Mouse (Mus musculus) MEL (cell line): Measurements from ENCODE around the gene Dyrk3. TPM values are rescaled to one million over a fixed set of nuclear protein-coding genes. Genes with fewer than 3 reads are reported as not detected.
"Not testable (repeated sequence)": the region's sequence is repeated elsewhere in the genome, so short reads cannot be mapped to it uniquely, and the experiment has no call there.

Experiments used
- DNase-seq: peaks from one replicate; pipeline ENCODE4 v3.0.0; 2011; ENCODE audit warnings: low read depth, low spot score
- H3K27ac ChIP-seq: 2 replicates; pipeline ENCODE4 v1.5.1; 2012; ENCODE audit warnings: low read depth, mild to moderate bottlenecking, control low read depth, low read length, moderate library complexity; ENCODE audit not compliant: control insufficient read depth
- H3K27me3 ChIP-seq, 2 experiments: fragments of 150-350 bp in 1 of 2; sonication (generic) in 1 of 2; 2 replicates each; pipeline ENCODE4 v1.6.1; 2012; ENCODE audit warnings: low read length in 2 of 2, mild to moderate bottlenecking in 2 of 2, improper control_type of control experiment in 1 of 2, moderate library complexity in 1 of 2; ENCODE audit not compliant: insufficient read depth in 2 of 2, control insufficient read depth in 1 of 2
- H3K36me3 ChIP-seq, 2 experiments: 2 replicates each; pipeline ENCODE4 v1.6.1; 2012 to 2014; ENCODE audit warnings: low read length in 2 of 2, improper control_type of control experiment in 1 of 2, inconsistent platforms in 1 of 2, mild to moderate bottlenecking in 1 of 2; ENCODE audit not compliant: insufficient read depth in 2 of 2, control insufficient read depth in 1 of 2
- H3K4me1 ChIP-seq, 2 experiments: fragments of 150-350 bp in 1 of 2; sonication (generic) in 1 of 2; 2 replicates each; pipeline ENCODE4 v1.6.1; 2012; ENCODE audit warnings: low read length in 2 of 2, improper control_type of control experiment in 1 of 2, mild to moderate bottlenecking in 1 of 2; ENCODE audit not compliant: insufficient read depth in 2 of 2, control insufficient read depth in 1 of 2
- H3K4me3 ChIP-seq, 2 experiments: fragments of 150-350 bp in 1 of 2; sonication (generic) in 1 of 2; 2 replicates each; pipeline ENCODE4 v1.5.1; 2012; ENCODE audit warnings: low read depth in 2 of 2, low read length in 2 of 2, mild to moderate bottlenecking in 2 of 2, moderate library complexity in 2 of 2, control low read depth in 1 of 2, improper control_type of control experiment in 1 of 2; ENCODE audit not compliant: control insufficient read depth in 1 of 2, insufficient read depth in 1 of 2
- H3K79me2 ChIP-seq: 2 replicates; pipeline ENCODE4 v1.6.1; 2012; ENCODE audit warnings: mild to moderate bottlenecking, low read length, moderate library complexity; ENCODE audit not compliant: control insufficient read depth, poor library complexity, insufficient read depth
- H3K9ac ChIP-seq: 2 replicates; pipeline ENCODE4 v1.6.1; 2012; ENCODE audit warnings: low read depth, mild to moderate bottlenecking, control low read depth, low read length, moderate library complexity; ENCODE audit not compliant: control insufficient read depth, poor library complexity, severe bottlenecking
- H3K9me3 ChIP-seq: fragments of 150-350 bp; sonication (generic); replicated peaks from 2 replicates; pipeline ENCODE4 v1.6.1; 2012; ENCODE audit warnings: mild to moderate bottlenecking, low read length, improper control_type of control experiment, moderate library complexity; ENCODE audit not compliant: insufficient read depth
- BHLHE40 ChIP-seq: IDR thresholded peaks from 2 replicates; pipeline ENCODE4 v1.6.1; 2012; ENCODE audit warnings: low read depth, mild to moderate bottlenecking, inconsistent platforms, low read length, improper control_type of control experiment, borderline replicate concordance
- CTCF ChIP-seq, 3 experiments: IDR thresholded peaks in 2 of 3; conservative IDR thresholded peaks in 1 of 3; 2 replicates each; pipeline ENCODE4 v1.5.1; 2011 to 2012; ENCODE audit warnings: low read length in 3 of 3, low read depth in 2 of 3, mild to moderate bottlenecking in 2 of 3, improper control_type of control experiment in 1 of 3, inconsistent platforms in 1 of 3, mixed read lengths in 1 of 3, moderate library complexity in 1 of 3; ENCODE audit not compliant: control insufficient read depth in 1 of 3, insufficient read depth in 1 of 3, poor library complexity in 1 of 3, severe bottlenecking in 1 of 3
- EP300 ChIP-seq, 2 experiments: IDR thresholded peaks; 2 replicates each; pipeline ENCODE4 v1.6.1; 2011; ENCODE audit warnings: improper control_type of control experiment in 2 of 2, low read length in 2 of 2, low read depth in 1 of 2, mild to moderate bottlenecking in 1 of 2
- ETS1 ChIP-seq: IDR thresholded peaks from 2 replicates; pipeline ENCODE4 v1.6.1; 2012; ENCODE audit warnings: low read depth, mild to moderate bottlenecking, inconsistent platforms, low read length, improper control_type of control experiment, moderate library complexity
- GATA1 ChIP-seq: IDR thresholded peaks from 2 replicates; pipeline ENCODE4 v1.6.1; 2011; ENCODE audit warnings: low read depth, low read length, improper control_type of control experiment
- HCFC1 ChIP-seq: IDR thresholded peaks from 2 replicates; pipeline ENCODE4 v1.6.1; 2012; ENCODE audit warnings: low read depth, mild to moderate bottlenecking, inconsistent platforms, low read length, improper control_type of control experiment, moderate library complexity
- JUND ChIP-seq: IDR thresholded peaks from 2 replicates; pipeline ENCODE4 v1.6.1; 2011; ENCODE audit warnings: low read depth, mild to moderate bottlenecking, improper control_type of control experiment, low read length
- MXI1 ChIP-seq: IDR thresholded peaks from 2 replicates; pipeline ENCODE4 v1.6.1; 2011; ENCODE audit warnings: mild to moderate bottlenecking, low read depth, low read length, improper control_type of control experiment
- RAD21 ChIP-seq: IDR thresholded peaks from 2 replicates; pipeline ENCODE4 v1.6.1; 2011; ENCODE audit warnings: mild to moderate bottlenecking, low read depth, low read length, improper control_type of control experiment
- RCOR1 ChIP-seq: IDR thresholded peaks from 2 replicates; pipeline ENCODE4 v1.6.1; 2012; ENCODE audit warnings: low read depth, mild to moderate bottlenecking, inconsistent platforms, low read length, improper control_type of control experiment
- SIN3A ChIP-seq: IDR thresholded peaks from 2 replicates; pipeline ENCODE4 v1.6.1; 2012; ENCODE audit warnings: low read length, improper control_type of control experiment, inconsistent platforms
- SMC3 ChIP-seq: IDR thresholded peaks from 2 replicates; pipeline ENCODE4 v1.6.1; 2011; ENCODE audit warnings: low read depth, low read length, improper control_type of control experiment
- TCF12 ChIP-seq: IDR thresholded peaks from 2 replicates; pipeline ENCODE4 v1.6.1; 2014; ENCODE audit warnings: low read depth, mild to moderate bottlenecking, inconsistent platforms, low read length, improper control_type of control experiment, moderate library complexity
- UBTF ChIP-seq: IDR thresholded peaks from 2 replicates; pipeline ENCODE4 v1.6.1; 2012; ENCODE audit warnings: low read depth, mild to moderate bottlenecking, inconsistent platforms, low read length, improper control_type of control experiment, moderate library complexity, borderline replicate concordance; ENCODE audit not compliant: insufficient read depth
- ZC3H11A ChIP-seq: IDR thresholded peaks from 2 replicates; pipeline ENCODE4 v1.6.1; 2012; ENCODE audit warnings: low read depth, mild to moderate bottlenecking, inconsistent platforms, low read length, improper control_type of control experiment
- ZMIZ1 ChIP-seq: IDR thresholded peaks from 2 replicates; pipeline ENCODE4 v1.6.1; 2012; ENCODE audit warnings: low read depth, mild to moderate bottlenecking, inconsistent platforms, low read length, improper control_type of control experiment, moderate library complexity
- ZNF384 ChIP-seq: IDR thresholded peaks from 2 replicates; pipeline ENCODE4 v1.6.1; 2012; ENCODE audit warnings: low read depth, mild to moderate bottlenecking, inconsistent platforms, low read length, improper control_type of control experiment
- polyA plus RNA-seq, 2 experiments: library from polyadenylated mRNA; stranded (reverse) in 1 of 2; unstranded in 1 of 2; fragments of >175 nt in 1 of 2; fragments of >200 nt in 1 of 2; gene quantifications; 2 replicates each; pipeline versions ENCODE4 v1.2.1 to v1.2.4; 2012; ENCODE audit warnings: low replicate concordance in 2 of 2, low read depth in 1 of 2; ENCODE audit not compliant: insufficient read length in 2 of 2, insufficient read depth in 1 of 2, missing spikeins in 1 of 2
- total RNA-seq: library from RNA; depleted of rRNA; stranded (reverse); fragments of 300-350 nt; gene quantifications from 2 replicates; pipeline ENCODE4 v1.2.3, GENCODE M21; 2012

The Dyrk3 gene
- total and polyA plus RNA-seq, 3 experiments: 8.6 to 11.8 TPM; not detected in 1

- peak; percentile 83 for DNase-seq
- not testable (repeated sequence) for H3K9ac ChIP-seq, H3K36me3 ChIP-seq, H3K4me3 ChIP-seq, H3K4me1 ChIP-seq, H3K27me3 ChIP-seq, H3K79me2 ChIP-seq, H3K9me3 ChIP-seq
- TF ChIP-seq SIN3A: peak; percentile 43; the same call in 1 of the 2 replicates
- TF ChIP-seq ZMIZ1: peak; percentile 63; the same call in 1 of the 2 replicates
- peak; percentile 5; the same call in 1 of the 2 replicates for TF ChIP-seq MXI1
- peak; percentile 27; the same call in 1 of the 2 replicates for TF ChIP-seq GATA1
- 0 out of 2 replicates have a peak, but pooled peaks have one; percentile 17 for TF ChIP-seq RCOR1
- TF ChIP-seq HCFC1: 0 out of 2 replicates have a peak, but pooled peaks have one; percentile 16
- TF ChIP-seq TCF12: peak; percentile 14; the same call in 1 of the 2 replicates
- TF ChIP-seq EP300 (IDR thresholded peaks at IDR 0.05; ENCODE audit: low read depth in 1 of 2, low read length in 2 of 2): peak; percentile 19 to 41; a peak in 1 of 4 replicates
- peak; percentile 58; the same call in 1 of the 2 replicates for TF ChIP-seq ETS1
- H3K27ac ChIP-seq: peak overlapping the region; percentile 64
Measured at GRCm38 (mm10) chr1:131159573-131160327, 21.6 kb upstream of the Dyrk3 start.

DNA sequence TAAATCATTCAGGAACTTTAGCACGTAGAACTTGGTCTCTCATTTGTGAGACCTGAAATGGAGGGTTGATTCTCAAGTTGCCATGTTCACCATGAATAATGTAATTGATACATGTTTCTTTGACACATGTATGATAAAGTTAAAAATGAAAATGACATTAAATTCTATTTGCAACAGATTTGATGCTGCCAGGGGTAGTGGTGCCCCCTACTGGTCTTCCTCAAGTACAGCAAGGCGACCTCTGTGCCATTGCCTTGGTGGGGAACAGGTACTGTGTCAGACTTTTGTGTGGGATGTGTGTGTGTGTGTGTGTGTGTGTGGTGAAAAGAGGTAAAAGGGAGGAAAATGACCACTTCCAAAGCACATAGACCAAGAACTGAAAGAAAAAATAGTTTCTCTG lies 17.3 kb upstream of the Dyrk3 start:
- peaks cover 10% of the 10 kb centered on the region for H3K79me2 ChIP-seq
- peaks cover 0 to 19% of the 10 kb centered on the region in 2 experiments; a peak in 3 of 4 replicates for H3K36me3 ChIP-seq
- no peaks in the 10 kb centered on the region for H3K9me3 ChIP-seq
- H3K4me3 ChIP-seq: no peak overlapping the region
- H3K27ac ChIP-seq: no peak overlapping the region
- DNase-seq: peak; percentile 75
- no peaks in the 10 kb centered on the region for H3K27me3 ChIP-seq
- H3K9ac ChIP-seq: no peak overlapping the region
- H3K4me1 ChIP-seq: peaks cover 9 to 13% of the 10 kb centered on the region in 2 experiments
- TF ChIP-seq BHLHE40 (peak; percentile 26; the same call in 1 of the 2 replicates), SMC3 (peak; percentile 89), JUND (0 out of 2 replicates have a peak, but pooled peaks have one; percentile 17), UBTF (no peak), CTCF (IDR thresholded peaks at IDR 0.05 in 2 of 3, conservative IDR thresholded peaks at IDR 0.05 in 1 of 3; ENCODE audit: control insufficient read depth in 1 of 3, insufficient read depth in 1 of 3, low read depth in 2 of 3, low read length in 3 of 3, poor library complexity in 1 of 3, severe bottlenecking in 1 of 3) (peak; percentile 84 to 96 (median 93)), RAD21 (peak; percentile 83), EP300 (IDR thresholded peaks at IDR 0.05; ENCODE audit: low read depth in 1 of 2, low read length in 2 of 2) (no peak), ZNF384 (0 out of 2 replicates have a peak, but pooled peaks have one; percentile 22), MXI1 (peak; percentile 39; the same call in 1 of the 2 replicates), ZC3H11A (peak; percentile 83)
